Mouse (Mus musculus) heart, postnatal 0 days (tissue): ENCODE measurements around the gene Vmn2r92. TPM values are rescaled to one million over a fixed set of nuclear protein-coding genes. Genes with fewer than 3 reads are reported as not detected.
"Not testable (repeated sequence)": the region's sequence is repeated elsewhere in the genome, so short reads cannot be mapped to it uniquely, and the experiment has no call there.

Source experiments
- ATAC-seq: fragments of 200-750 bp; cut with Nextera tagmentation; 2 replicates; pipeline ENCODE4 v1.8.0; 2017; ENCODE audit warnings: low read depth, moderate number of reproducible peaks, moderate library complexity; ENCODE audit not compliant: insufficient read depth
- DNase-seq: peaks from one replicate; pipeline ENCODE4 v3.0.0-alpha.2; 2016; ENCODE audit warnings: low spot score
- H3K27ac ChIP-seq: fragments of 300-500 bp; sonication (generic); 2 replicates; pipeline ENCODE4 v1.5.1; 2014; ENCODE audit warnings: low read depth, mild to moderate bottlenecking
- H3K27me3 ChIP-seq: fragments of 300-500 bp; sonication (generic); 2 replicates; pipeline ENCODE4 v1.6.1; 2014; ENCODE audit warnings: low read length, mixed read lengths; ENCODE audit not compliant: control insufficient read depth, insufficient read depth
- H3K36me3 ChIP-seq: fragments of 300-500 bp; sonication (generic); replicated peaks from 2 replicates; pipeline ENCODE4 v1.6.1; 2014; ENCODE audit warnings: low read length, mixed read lengths; ENCODE audit not compliant: control insufficient read depth, insufficient read depth
- H3K4me1 ChIP-seq: fragments of 300-500 bp; sonication (generic); 2 replicates; pipeline ENCODE4 v1.6.1; 2014; ENCODE audit warnings: antibody characterized with exemption; ENCODE audit not compliant: control insufficient read depth, insufficient read depth
- H3K4me2 ChIP-seq: fragments of 300-500 bp; sonication (generic); 2 replicates; pipeline ENCODE4 v1.6.1; 2014; ENCODE audit warnings: low read depth, mild to moderate bottlenecking, low read length, moderate library complexity
- H3K4me3 ChIP-seq: fragments of 300-500 bp; sonication (generic); 2 replicates; pipeline ENCODE4 v1.5.1; 2014; ENCODE audit warnings: low read depth, low read length
- H3K9ac ChIP-seq: fragments of 300-500 bp; sonication (generic); replicated peaks from 2 replicates; pipeline ENCODE4 v1.6.1; 2014; ENCODE audit warnings: low read depth, low read length, mixed read lengths
- H3K9me3 ChIP-seq: fragments of 300-500 bp; sonication (generic); replicated peaks from 2 replicates; pipeline ENCODE4 v1.6.1; 2016; ENCODE audit warnings: low read length; ENCODE audit not compliant: control insufficient read depth
- CTCF ChIP-seq: IDR thresholded peaks from 2 replicates; pipeline ENCODE4 v1.5.1; 2016; ENCODE audit warnings: antibody characterized with exemption, control low read depth, low read depth
- EP300 ChIP-seq: IDR thresholded peaks from 2 replicates; pipeline ENCODE4 v1.6.1; 2016; ENCODE audit warnings: antibody characterized with exemption, low read depth
- WGBS: fragments of 180-500 bp; shearing (Covaris S2); extraction: QIAGEN DNeasy Blood & Tissue Kit; methylation state at CpG from one replicate; pipeline ENCODE4 v1.1.7; 2014; 5-methylcytosine and 5-hydroxymethylcytosine counted together
- polyA plus RNA-seq: library from polyadenylated mRNA; unstranded; fragments of >200 nt; fragmentation: Nextera tagmentation; extraction: Ambion mirVana; gene quantifications from 2 replicates; pipeline ENCODE4 v1.2.1, GENCODE M21; 2015
- total RNA-seq: library from RNA; depleted of rRNA; stranded (reverse); fragments of >200 nt; gene quantifications from 2 replicates; pipeline ENCODE4 v1.2.3, GENCODE M21; 2014; ENCODE audit warnings: low replicate concordance; rRNA removed

The Vmn2r92 gene
- total RNA-seq, result not detected in 2 replicates
- not detected in 2 replicates for polyA plus RNA-seq

- WGBS, result 40% methylated on average over 1 of the region's 1 CpGs
Observed at GRCm38 (mm10) chr17:18151587-18151986, at the start of gene Vmn2r92. Gene Vmn2r92 (plus strand): TSS chr17:18151887.

GRCm38 (mm10) chr17:18102265-18102664 is 49.4 kb upstream of the Vmn2r92 start:
- WGBS, result 67% methylated on average over 3 of the region's 3 CpGs
- H3K4me3 ChIP-seq, H3K27me3 ChIP-seq, H3K36me3 ChIP-seq, H3K4me1 ChIP-seq, H3K27ac ChIP-seq, H3K9ac ChIP-seq, ATAC-seq, DNase-seq, H3K9me3 ChIP-seq, H3K4me2 ChIP-seq: not testable (repeated sequence)

More at GRCm38 (mm10) chr17:18151587-18151986, at the start of gene Vmn2r92:
- H3K4me1 ChIP-seq, H3K27me3 ChIP-seq, H3K9me3 ChIP-seq, H3K27ac ChIP-seq, H3K4me2 ChIP-seq, H3K9ac ChIP-seq, ATAC-seq, H3K36me3 ChIP-seq, DNase-seq, H3K4me3 ChIP-seq: not testable (repeated sequence)

DNA sequence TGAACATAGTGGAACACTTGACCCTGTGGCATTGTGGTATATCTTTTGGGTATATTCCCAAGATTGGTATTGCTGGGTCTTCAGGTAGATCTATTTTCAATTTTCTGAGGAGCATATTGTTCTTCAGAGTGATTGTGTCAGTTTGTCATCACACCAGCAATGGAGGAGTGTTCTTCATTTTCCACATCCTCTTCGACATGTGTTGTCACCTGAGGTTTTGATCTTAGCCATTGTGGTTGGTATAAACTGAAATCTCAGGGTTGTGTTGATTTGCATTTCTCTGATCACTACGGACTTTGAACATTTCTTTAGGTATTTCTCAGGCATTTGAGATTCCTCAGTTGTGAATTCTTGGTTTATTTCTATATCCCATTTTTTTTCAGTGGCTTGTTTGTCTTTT is 9.5 kb downstream of the Vmn2r92 start:
- H3K4me1 ChIP-seq, ATAC-seq, H3K9ac ChIP-seq, H3K27me3 ChIP-seq, H3K9me3 ChIP-seq, H3K27ac ChIP-seq, H3K36me3 ChIP-seq, H3K4me2 ChIP-seq, H3K4me3 ChIP-seq, DNase-seq: not testable (repeated sequence)
- 42% methylated on average over 2 of the region's 2 CpGs for WGBS

DNA sequence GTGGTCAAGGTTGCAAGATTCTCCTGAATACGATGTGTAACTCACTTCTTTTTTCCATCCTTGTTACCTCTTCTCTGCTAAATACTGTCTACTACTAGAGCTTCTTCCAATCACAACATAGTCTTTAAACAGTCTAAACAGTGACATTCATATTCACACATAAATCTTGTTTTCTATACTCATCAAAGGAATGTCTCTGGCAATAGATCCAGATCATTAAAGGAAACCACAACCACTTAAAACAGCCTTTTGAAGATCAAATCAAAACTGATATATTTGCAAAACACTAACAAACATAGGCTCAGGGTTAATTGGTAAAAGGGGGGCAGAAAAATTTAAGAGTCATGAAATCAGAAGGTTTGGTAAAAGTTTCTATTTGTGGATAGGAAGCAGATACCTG is 38.0 kb downstream of the Vmn2r92 start:
- Histone ChIP-seq H3K9me3 (no peaks in the 10 kb centered on the region), H3K4me2 (no peak overlapping the region), H3K4me1 (no peaks in the 10 kb centered on the region), H3K27ac (no peak overlapping the region), H3K4me3 (no peak overlapping the region), H3K9ac (no peak overlapping the region), H3K27me3 (no peaks in the 10 kb centered on the region), H3K36me3 (no peaks in the 10 kb centered on the region)
- WGBS, result 72% methylated on average over 1 of the region's 1 CpGs
- no peak for TF ChIP-seq EP300
- no peak for TF ChIP-seq CTCF
- no peak for DNase-seq
- no peak for ATAC-seq

DNA sequence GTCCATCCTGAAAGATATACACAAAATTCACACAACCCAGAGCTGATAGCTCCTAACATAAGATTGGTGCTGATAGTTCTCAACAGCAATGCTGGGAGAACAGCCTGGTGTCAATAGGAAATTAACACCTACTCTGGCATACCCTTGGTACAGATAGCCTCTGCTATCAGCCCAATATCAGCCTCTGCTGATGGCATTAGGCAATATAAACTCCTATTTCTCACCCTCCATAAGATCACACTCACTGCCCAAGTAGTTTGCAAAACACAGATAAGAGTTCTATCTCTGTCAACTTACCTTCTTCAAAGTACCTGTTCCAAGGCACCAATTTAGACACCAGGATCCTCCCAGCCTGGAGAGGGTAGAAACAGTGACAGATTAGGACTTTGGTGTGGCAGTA is 69.6 kb downstream of the Vmn2r92 start:
- no peak for ATAC-seq
- no peaks in the 10 kb centered on the region for H3K36me3 ChIP-seq
- H3K4me3 ChIP-seq, result no peak overlapping the region
- no peak overlapping the region for H3K4me2 ChIP-seq
- H3K27me3 ChIP-seq, result no peaks in the 10 kb centered on the region
- no peak overlapping the region for H3K9ac ChIP-seq
- TF ChIP-seq CTCF, result no peak
- H3K4me1 ChIP-seq, result no peaks in the 10 kb centered on the region
- no peak for DNase-seq
- peaks cover 6% of the 10 kb centered on the region for H3K9me3 ChIP-seq
- H3K27ac ChIP-seq, result no peak overlapping the region

DNA sequence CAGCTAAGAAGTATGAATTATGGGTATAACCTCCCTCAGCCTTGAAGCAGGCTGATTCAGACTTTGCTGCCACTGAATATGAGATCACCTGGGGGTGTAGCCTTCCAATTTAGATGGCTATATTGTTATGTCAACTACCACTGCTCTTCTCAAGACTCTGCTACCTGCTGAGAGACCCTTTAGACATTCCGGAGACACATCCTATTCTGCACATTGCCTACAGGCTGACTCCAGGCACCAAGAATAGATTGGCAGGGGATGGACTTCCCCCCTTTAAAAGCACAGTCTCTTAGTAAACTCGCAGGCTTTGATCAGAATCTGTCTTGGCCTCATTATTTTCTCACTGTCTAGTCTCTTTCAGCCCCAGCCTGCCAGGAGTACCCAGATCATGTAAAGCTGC is 80.3 kb downstream of the Vmn2r92 start:
- DNase-seq (no peak), ATAC-seq (no peak)
- Histone ChIP-seq H3K9me3 (0 out of 2 replicates have a peak, but pooled peaks cover 4% of the 10 kb centered on the region), H3K9ac (no peak overlapping the region), H3K4me3 (no peak overlapping the region), H3K27me3 (no peaks in the 10 kb centered on the region), H3K4me2 (no peak overlapping the region), H3K4me1 (no peaks in the 10 kb centered on the region), H3K36me3 (no peaks in the 10 kb centered on the region), H3K27ac (no peak overlapping the region)
- TF ChIP-seq EP300 (no peak), CTCF (no peak)
- 59% methylated on average over 2 of the region's 2 CpGs for WGBS
